Mouse (Mus musculus): Measurements from ENCODE around the gene Pcsk5. TPM values are rescaled to one million over a fixed set of nuclear protein-coding genes. Genes with fewer than 3 reads are reported as not detected.

The Pcsk5 gene
- polyA plus RNA-seq, 1 experiment from 2014 or later = 7.7 TPM

GRCm38 (mm10) chr19:17769610-17770399 is 67.6 kb downstream of the Pcsk5 start:
- Histone ChIP-seq H3K27me3 (no peaks in the 10 kb centered on the region), H3K36me3 (no peaks in the 10 kb centered on the region), H3K9ac (replicated peaks) (no peak overlapping the region), H3K27ac (replicated peaks) (no peak overlapping the region), H3K4me2 (replicated peaks) (no peak overlapping the region), H3K9me3 (no peaks in the 10 kb centered on the region), H3K4me1 (no peaks in the 10 kb centered on the region), H3K4me3 (no peak overlapping the region)
- 68% methylated on average over 5 of the region's 5 CpGs for WGBS
- peak; percentile 51 for ATAC-seq (replicated peaks)

GRCm38 (mm10) chr19:17765001-17765400 is 72.4 kb downstream of the Pcsk5 start:
- no peaks in the 10 kb centered on the region for H3K9me3 ChIP-seq
- H3K27ac ChIP-seq (replicated peaks) = no peak overlapping the region
- no peak for ATAC-seq (replicated peaks)
- no peaks in the 10 kb centered on the region for H3K36me3 ChIP-seq
- no peaks in the 10 kb centered on the region for H3K27me3 ChIP-seq
- no peaks in the 10 kb centered on the region for H3K4me1 ChIP-seq
- no peak overlapping the region for H3K4me3 ChIP-seq
- H3K9ac ChIP-seq (replicated peaks) = no peak overlapping the region
- whole genome bisulfite sequencing = 80% methylated on average over 2 of the region's 2 CpGs
- H3K4me2 ChIP-seq (replicated peaks) = no peak overlapping the region

- no peaks in the 10 kb centered on the region for H3K4me1 ChIP-seq
- no peak for ATAC-seq (replicated peaks)
- H3K9ac ChIP-seq (replicated peaks) = no peak overlapping the region
- no peaks in the 10 kb centered on the region for H3K9me3 ChIP-seq
- H3K27me3 ChIP-seq = no peaks in the 10 kb centered on the region
- no peaks in the 10 kb centered on the region for H3K36me3 ChIP-seq
- no peak overlapping the region for H3K4me2 ChIP-seq (replicated peaks)
- H3K27ac ChIP-seq (replicated peaks) = no peak overlapping the region
- no peak overlapping the region for H3K4me3 ChIP-seq
These were observed 74.7 kb downstream of the Pcsk5 start for GRCm38 (mm10) chr19:17762740-17763139.

- H3K9me3 ChIP-seq = no peaks in the 10 kb centered on the region
- H3K27me3 ChIP-seq = no peaks in the 10 kb centered on the region
- no peak overlapping the region for H3K4me2 ChIP-seq (replicated peaks)
- no peaks in the 10 kb centered on the region for H3K4me1 ChIP-seq
- H3K27ac ChIP-seq (replicated peaks) = no peak overlapping the region
- H3K9ac ChIP-seq (replicated peaks) = no peak overlapping the region
- no peak for ATAC-seq (replicated peaks)
- no peaks in the 10 kb centered on the region for H3K36me3 ChIP-seq
- H3K4me3 ChIP-seq = no peak overlapping the region
- WGBS = 74% methylated on average over 5 of the region's 5 CpGs
These were observed 75.8 kb downstream of the Pcsk5 start for GRCm38 (mm10) chr19:17761678-17762077.

- H3K4me2 ChIP-seq (replicated peaks) = no peak overlapping the region
- H3K9me3 ChIP-seq = no peaks in the 10 kb centered on the region
- H3K4me3 ChIP-seq = no peak overlapping the region
- no peak for ATAC-seq (replicated peaks)
- 51% methylated on average over 3 of the region's 3 CpGs for WGBS
- no peaks in the 10 kb centered on the region for H3K4me1 ChIP-seq
- H3K27ac ChIP-seq (replicated peaks) = no peak overlapping the region
- H3K9ac ChIP-seq (replicated peaks) = no peak overlapping the region
- H3K36me3 ChIP-seq = no peaks in the 10 kb centered on the region
- no peaks in the 10 kb centered on the region for H3K27me3 ChIP-seq
These were observed 84.6 kb downstream of the Pcsk5 start for GRCm38 (mm10) chr19:17752841-17753240.

- Histone ChIP-seq H3K36me3 (no peaks in the 10 kb centered on the region), H3K9me3 (no peaks in the 10 kb centered on the region), H3K27me3 (no peaks in the 10 kb centered on the region), H3K9ac (replicated peaks) (no peak overlapping the region), H3K4me2 (replicated peaks) (no peak overlapping the region), H3K4me1 (no peaks in the 10 kb centered on the region), H3K27ac (replicated peaks) (no peak overlapping the region), H3K4me3 (no peak overlapping the region)
- no peak for ATAC-seq (replicated peaks)
- WGBS = 81% methylated on average over 3 of the region's 3 CpGs
These were observed 89.1 kb downstream of the Pcsk5 start for GRCm38 (mm10) chr19:17748331-17748730.

GRCm38 (mm10) chr19:17745380-17745779 is 92.1 kb downstream of the Pcsk5 start:
- no peak overlapping the region for H3K9ac ChIP-seq (replicated peaks)
- no peak overlapping the region for H3K27ac ChIP-seq (replicated peaks)
- ATAC-seq (replicated peaks) = no peak
- WGBS = 80% methylated on average over 2 of the region's 2 CpGs
- no peaks in the 10 kb centered on the region for H3K4me1 ChIP-seq
- no peaks in the 10 kb centered on the region for H3K27me3 ChIP-seq
- no peaks in the 10 kb centered on the region for H3K36me3 ChIP-seq
- no peak overlapping the region for H3K4me3 ChIP-seq
- no peaks in the 10 kb centered on the region for H3K9me3 ChIP-seq
- no peak overlapping the region for H3K4me2 ChIP-seq (replicated peaks)

GRCm38 (mm10) chr19:17744474-17745069 is 92.9 kb downstream of the Pcsk5 start:
- no peaks in the 10 kb centered on the region for H3K4me1 ChIP-seq
- H3K36me3 ChIP-seq = no peaks in the 10 kb centered on the region
- no peaks in the 10 kb centered on the region for H3K9me3 ChIP-seq
- ATAC-seq (replicated peaks) = no peak
- 87% methylated on average over 8 of the region's 8 CpGs for WGBS
- no peak overlapping the region for H3K9ac ChIP-seq (replicated peaks)
- no peak overlapping the region for H3K27ac ChIP-seq (replicated peaks)
- no peak overlapping the region for H3K4me2 ChIP-seq (replicated peaks)
- H3K27me3 ChIP-seq = no peaks in the 10 kb centered on the region
- H3K4me3 ChIP-seq = no peak overlapping the region

- no peak overlapping the region for H3K4me3 ChIP-seq
- H3K27me3 ChIP-seq = no peaks in the 10 kb centered on the region
- no peak overlapping the region for H3K9ac ChIP-seq (replicated peaks)
- H3K27ac ChIP-seq (replicated peaks) = no peak overlapping the region
- no peaks in the 10 kb centered on the region for H3K4me1 ChIP-seq
- WGBS = 57% methylated on average over 1 of the region's 1 CpGs
- no peak overlapping the region for H3K4me2 ChIP-seq (replicated peaks)
- H3K9me3 ChIP-seq = no peaks in the 10 kb centered on the region
- ATAC-seq (replicated peaks) = no peak
- H3K36me3 ChIP-seq = no peaks in the 10 kb centered on the region
These were observed 96.0 kb downstream of the Pcsk5 start for GRCm38 (mm10) chr19:17741465-17741864.

- no peak for ATAC-seq (replicated peaks)
- H3K9ac ChIP-seq (replicated peaks) = no peak overlapping the region
- no peak overlapping the region for H3K27ac ChIP-seq (replicated peaks)
- H3K4me2 ChIP-seq (replicated peaks) = no peak overlapping the region
- no peaks in the 10 kb centered on the region for H3K9me3 ChIP-seq
- no peaks in the 10 kb centered on the region for H3K36me3 ChIP-seq
- no peak overlapping the region for H3K4me3 ChIP-seq
- H3K27me3 ChIP-seq = no peaks in the 10 kb centered on the region
- H3K4me1 ChIP-seq = peaks cover 4% of the 10 kb centered on the region; the same call in 1 of the 2 replicates
These were observed 104.7 kb downstream of the Pcsk5 start for GRCm38 (mm10) chr19:17732676-17733277.

GRCm38 (mm10) chr19:17717066-17717465 is 120.4 kb downstream of the Pcsk5 start:
- H3K27me3 ChIP-seq = no peaks in the 10 kb centered on the region
- no peaks in the 10 kb centered on the region for H3K36me3 ChIP-seq
- H3K4me2 ChIP-seq (replicated peaks) = no peak overlapping the region
- no peak overlapping the region for H3K4me3 ChIP-seq
- no peaks in the 10 kb centered on the region for H3K9me3 ChIP-seq
- H3K27ac ChIP-seq (replicated peaks) = no peak overlapping the region
- no peak for ATAC-seq (replicated peaks)
- 83% methylated on average over 10 of the region's 10 CpGs for WGBS
- no peaks in the 10 kb centered on the region for H3K4me1 ChIP-seq
- H3K9ac ChIP-seq (replicated peaks) = no peak overlapping the region

GRCm38 (mm10) chr19:17715281-17715955 is 122.0 kb downstream of the Pcsk5 start:
- 56% methylated on average over 9 of the region's 9 CpGs for WGBS

More at GRCm38 (mm10) chr19:17715281-17715955, 122.0 kb downstream of the Pcsk5 start:
- no peak overlapping the region for H3K4me3 ChIP-seq
- no peaks in the 10 kb centered on the region for H3K9me3 ChIP-seq
- H3K4me2 ChIP-seq (replicated peaks) = no peak overlapping the region
- no peaks in the 10 kb centered on the region for H3K27me3 ChIP-seq
- H3K27ac ChIP-seq (replicated peaks) = no peak overlapping the region
- no peak overlapping the region for H3K9ac ChIP-seq (replicated peaks)
- H3K36me3 ChIP-seq = no peaks in the 10 kb centered on the region
- H3K4me1 ChIP-seq = no peaks in the 10 kb centered on the region
- ATAC-seq (replicated peaks) = peak; percentile 70; the same call in 1 of the 2 replicates
